Mouse (Mus musculus): ENCODE measurements around the gene Slc7a1.

The Slc7a1 gene

DNA sequence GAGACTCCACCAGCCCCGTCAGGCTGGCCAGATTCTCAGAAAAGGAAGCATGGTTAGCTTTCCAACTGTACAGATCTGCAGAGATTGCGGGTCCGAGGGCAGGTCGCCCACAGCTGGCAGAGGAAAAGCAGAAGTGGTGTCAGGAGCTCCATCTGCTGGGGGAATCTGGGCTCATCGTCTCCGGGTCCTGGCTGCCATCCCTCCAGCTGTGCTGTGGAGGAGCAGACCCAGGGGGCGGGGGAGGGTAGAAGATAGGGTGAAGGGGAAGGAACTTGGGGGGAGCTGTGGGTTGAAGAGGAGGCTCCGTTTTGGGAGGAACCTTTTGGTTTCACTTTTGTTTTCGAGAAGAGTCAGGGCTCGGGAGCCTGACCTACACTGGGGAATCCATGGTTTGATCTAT is 88.9 kb downstream of the Slc7a1 start:
- no peak for DNase-seq

DNA sequence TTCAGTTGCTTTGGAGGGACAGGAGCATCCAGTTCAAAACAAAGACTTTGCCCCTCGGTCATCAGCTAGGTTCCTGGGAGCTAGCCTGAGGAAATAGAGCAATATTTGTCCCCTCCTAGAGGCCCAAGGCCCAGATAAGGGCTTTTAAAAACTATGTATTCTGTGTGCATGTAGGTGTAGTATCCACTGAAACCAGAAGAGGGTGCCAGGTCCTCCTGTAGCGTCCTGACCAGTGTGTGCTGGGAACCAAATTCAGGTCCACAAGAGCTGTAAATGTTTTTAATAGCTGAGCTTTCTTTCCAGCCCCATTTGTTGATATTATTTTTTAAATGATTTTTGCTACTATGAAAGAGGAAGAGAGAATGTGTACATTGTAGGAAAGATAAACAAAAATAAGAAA is 95.6 kb downstream of the Slc7a1 start:
- no peak for DNase-seq

DNA sequence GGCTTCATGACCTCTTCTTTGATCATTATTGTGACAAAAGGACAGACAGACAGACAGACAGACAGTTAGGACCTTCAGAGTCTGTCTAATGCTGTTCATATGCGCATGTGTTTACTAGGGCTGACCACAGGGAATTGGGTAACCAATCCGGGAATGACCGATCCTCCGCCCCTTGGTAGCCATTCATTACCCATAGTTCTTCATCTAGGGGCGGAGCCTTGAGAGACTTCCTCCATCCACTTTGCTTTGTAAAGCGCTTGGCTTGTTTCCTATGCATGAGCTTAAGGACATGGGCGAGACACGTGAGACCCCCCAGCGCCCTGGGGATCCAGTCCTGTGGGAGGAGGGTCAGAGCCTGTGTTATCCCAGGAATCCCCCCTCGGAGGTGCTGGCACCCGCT is 96.7 kb downstream of the Slc7a1 start:
- no peak for DNase-seq

DNA sequence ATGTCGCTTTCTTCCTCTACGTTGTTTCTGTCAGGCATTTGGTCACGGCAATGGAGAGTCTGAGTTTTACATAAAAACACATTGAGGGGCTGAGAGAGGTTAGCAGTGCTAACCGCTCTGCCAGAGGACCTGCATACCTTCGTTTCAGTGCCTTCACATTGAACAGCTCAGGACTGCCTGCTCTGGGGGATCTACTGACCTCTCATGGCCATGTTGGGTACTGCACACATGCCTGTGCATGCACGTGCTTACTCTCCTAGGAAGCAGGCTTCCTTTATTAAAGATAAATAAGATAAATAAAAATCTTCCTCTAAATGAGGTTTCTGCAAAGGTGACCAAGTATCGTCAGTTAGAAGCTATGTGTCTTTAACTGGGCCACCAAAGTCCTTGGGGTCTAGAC is 106.4 kb downstream of the Slc7a1 start:
- DNase-seq, result peak; percentile 14

DNA sequence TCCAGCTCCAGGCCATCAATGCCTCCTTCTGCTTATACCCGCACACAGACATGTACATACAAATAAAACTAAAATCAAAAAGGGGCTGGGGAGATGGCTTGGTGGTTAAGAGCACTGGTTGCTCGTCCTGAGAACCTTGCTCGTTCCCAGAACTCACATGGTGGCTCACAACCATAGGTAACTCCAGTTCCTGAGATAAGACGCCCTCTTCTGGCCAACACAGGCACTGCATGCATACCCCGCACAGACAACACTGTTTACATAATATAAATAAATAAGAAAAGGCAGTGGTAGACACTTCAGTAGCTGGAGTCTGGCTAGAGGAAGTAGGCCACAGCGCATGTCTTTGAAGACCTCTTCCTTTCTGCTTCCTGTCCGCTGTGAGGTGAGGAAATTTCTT is 106.8 kb downstream of the Slc7a1 start:
- no peak for DNase-seq

DNA sequence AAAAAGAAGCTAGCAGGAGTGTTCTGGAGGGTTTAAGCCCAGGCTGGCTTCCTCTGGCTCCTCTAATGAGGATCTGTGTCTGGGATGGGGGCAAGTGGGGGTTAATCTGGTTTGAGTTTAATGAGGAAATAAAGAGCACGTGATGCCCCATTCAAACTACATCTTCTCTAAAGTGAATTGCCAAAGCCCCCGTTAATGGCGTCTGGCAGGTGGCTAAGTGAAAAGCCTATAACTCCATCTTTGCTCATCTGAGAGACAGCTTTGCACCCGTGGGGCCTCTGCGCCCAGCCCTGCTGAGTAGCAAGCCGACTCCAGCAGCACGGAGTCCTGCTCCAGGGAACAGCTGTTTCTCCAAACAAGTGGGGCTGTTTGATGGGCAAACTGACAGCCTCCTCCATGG is 109.8 kb downstream of the Slc7a1 start:
- no peak for DNase-seq

DNA sequence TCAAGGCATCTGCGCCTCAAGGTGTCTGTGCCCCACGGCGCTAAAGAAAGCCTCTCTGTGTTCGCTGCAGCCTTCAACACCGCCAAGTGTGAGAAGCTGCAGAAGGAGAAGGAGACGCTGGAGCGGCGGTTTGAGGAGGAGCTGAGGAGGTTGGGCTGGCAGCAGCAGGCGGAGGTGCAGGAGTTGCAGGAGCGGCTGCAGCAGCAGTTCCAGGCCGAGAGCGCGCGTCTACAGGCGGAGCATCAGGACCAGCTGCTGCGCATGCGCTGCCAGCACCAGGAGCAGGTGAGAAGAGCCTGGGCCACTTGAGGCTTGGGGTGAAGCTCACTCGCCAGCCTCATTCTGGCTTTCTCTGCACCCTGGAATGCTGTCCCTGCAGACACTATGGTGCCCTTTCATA is 110.9 kb downstream of the Slc7a1 start:
- no peak for DNase-seq

DNA sequence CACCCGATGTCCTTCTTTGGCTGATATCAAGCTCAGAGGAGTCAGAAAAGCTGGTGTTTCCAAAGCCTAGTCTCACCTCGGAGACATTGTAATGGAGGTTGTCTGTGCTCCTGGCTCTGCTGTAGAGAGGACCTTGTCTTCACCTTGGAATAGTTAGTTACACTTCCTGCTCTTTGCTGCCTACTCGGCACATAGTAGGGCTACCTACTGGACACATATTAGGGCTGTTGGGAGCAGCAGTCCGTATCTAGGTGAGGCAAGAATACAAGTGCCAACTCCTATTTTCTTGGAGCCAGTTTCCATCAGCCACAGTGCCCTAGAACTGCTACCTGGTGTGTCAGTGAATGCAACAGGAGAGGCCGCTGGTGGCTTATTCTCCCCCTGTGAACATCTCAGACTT is 112.2 kb downstream of the Slc7a1 start:
- DNase-seq, result no peak

DNA sequence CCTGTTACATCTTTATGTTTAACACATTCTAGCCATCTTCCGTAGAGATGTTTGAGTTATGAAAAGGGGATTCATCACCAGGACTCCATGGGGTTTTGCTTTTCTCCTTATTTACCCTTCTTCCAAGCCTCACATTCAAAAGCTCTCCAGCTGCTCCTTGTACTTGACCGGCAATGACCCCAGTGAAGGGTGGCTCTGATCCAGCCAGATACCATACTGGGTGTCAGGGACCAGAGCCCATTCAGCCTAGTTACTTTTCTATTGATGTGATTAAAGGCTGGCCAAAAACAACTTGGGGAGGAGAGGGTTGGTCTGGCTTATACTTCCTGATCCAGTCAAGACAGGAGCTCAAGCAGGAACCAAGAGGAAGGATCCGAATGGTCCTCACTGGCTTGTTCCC is 116.1 kb downstream of the Slc7a1 start:
- no peak for DNase-seq

DNA sequence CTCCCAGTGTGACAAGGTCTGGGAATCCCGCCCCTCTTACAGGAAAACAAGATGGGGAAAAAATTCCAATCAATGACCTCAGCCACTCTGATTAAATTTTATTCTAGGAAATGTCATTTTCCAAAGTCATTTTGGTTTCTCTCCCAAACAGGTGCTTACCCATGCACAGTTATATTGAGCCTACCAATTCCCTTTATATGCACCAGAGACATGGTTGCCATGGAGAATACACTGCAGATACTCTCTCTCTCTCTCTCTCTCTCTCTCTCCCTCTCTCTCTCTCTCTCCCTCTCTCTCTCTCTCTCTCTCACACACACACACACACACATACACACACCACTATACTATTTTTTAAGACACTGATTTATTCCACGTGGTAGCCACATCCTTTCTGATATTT is 116.5 kb downstream of the Slc7a1 start:
- no peak for DNase-seq

DNA sequence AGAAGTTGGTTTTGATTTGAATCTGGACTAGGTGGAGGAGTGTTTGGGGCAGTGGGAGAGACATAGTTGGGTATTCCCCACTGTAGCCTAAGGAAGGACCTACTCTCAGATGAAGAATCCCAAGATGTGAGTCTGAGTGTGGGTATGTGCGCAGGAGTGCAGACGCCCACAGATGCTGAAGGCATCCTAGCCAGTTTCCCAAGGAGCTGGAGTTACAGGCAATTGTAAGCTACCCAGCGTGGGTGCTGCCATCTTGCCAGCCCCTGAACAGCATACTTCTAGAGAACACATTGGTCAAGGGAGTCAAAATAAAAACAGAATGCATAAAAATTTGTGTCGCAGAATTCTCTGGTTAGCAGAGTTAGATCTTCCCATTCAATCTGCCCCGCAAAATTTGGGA is 117.1 kb downstream of the Slc7a1 start:
- DNase-seq, result no peak

DNA sequence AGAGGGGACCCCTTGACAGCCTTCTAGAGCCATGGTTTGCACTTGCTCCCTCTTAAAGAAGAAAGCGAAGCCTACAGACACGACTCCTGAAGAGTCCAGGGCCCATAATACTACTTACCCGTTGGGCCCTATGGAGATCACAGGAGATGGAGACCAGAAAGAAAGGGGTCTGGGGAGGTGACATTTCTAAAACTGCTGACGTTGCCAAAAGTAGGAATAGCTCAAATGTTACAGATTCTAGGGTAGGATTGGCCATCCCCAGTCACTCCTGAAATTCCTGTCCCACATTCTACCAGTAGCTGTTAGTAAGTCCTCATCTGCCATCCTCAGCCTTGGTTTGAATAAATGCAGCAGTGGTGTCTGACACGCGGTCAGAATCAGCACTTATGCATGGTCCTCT is 117.6 kb downstream of the Slc7a1 start:
- no peak for DNase-seq

DNA sequence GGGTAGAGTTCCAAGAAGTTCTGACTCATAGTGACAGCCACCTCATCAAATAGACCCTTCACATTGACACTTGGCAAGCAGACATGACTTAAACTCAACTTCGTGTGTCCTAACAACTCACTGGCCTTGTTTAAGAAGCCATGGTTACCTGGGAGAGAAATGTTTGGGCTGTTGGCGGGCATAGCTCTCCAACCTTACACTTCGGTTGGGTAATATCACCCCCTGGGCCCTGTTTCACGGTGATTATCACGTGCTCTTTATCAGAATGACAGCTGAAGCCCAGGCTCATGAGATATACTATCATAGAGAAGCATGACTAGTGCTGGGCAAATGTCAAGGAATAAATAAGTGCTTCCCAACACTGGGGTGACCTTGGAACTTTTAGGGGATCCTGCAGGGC is 119.4 kb downstream of the Slc7a1 start:
- DNase-seq, result no peak

DNA sequence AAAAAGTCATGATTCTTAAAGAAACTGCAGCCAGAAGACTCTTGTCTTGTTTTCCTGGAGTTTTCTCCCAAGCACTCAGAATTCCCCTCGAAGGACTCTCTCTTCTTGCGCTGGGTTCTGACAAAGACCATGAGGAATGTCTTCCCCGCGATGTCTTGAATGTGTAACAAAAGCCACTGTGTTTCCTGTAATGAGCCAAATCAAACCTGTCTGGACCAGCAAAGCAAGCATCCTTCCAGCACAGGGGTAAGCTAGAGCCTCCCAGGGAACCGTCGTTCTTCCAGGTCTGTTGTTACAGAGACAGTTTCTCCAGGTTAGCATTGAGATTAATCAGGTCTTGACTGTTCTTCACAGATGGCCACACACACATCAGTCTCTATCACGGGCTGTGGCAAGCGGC is 121.5 kb downstream of the Slc7a1 start:
- DNase-seq, result no peak

All from embryo, embryonic 11 days (tissue).